Mouse (Mus musculus) MEL (cell line): Measurements from ENCODE around the gene Cwc25. TPM values are rescaled to one million over a fixed set of nuclear protein-coding genes. Genes with fewer than 3 reads are reported as not detected.

Source experiments
- DNase-seq: peaks from one replicate; pipeline ENCODE4 v3.0.0; 2011; ENCODE audit warnings: low read depth, low spot score
- H3K27ac ChIP-seq: 2 replicates; pipeline ENCODE4 v1.5.1; 2012; ENCODE audit warnings: low read depth, mild to moderate bottlenecking, control low read depth, low read length, moderate library complexity; ENCODE audit not compliant: control insufficient read depth
- H3K27me3 ChIP-seq, 2 experiments: fragments of 150-350 bp in 1 of 2; sonication (generic) in 1 of 2; 2 replicates each; pipeline ENCODE4 v1.6.1; 2012; ENCODE audit warnings: low read length in 2 of 2, mild to moderate bottlenecking in 2 of 2, improper control_type of control experiment in 1 of 2, moderate library complexity in 1 of 2; ENCODE audit not compliant: insufficient read depth in 2 of 2, control insufficient read depth in 1 of 2
- H3K36me3 ChIP-seq, 2 experiments: 2 replicates each; pipeline ENCODE4 v1.6.1; 2012 to 2014; ENCODE audit warnings: low read length in 2 of 2, improper control_type of control experiment in 1 of 2, inconsistent platforms in 1 of 2, mild to moderate bottlenecking in 1 of 2; ENCODE audit not compliant: insufficient read depth in 2 of 2, control insufficient read depth in 1 of 2
- H3K4me1 ChIP-seq, 2 experiments: fragments of 150-350 bp in 1 of 2; sonication (generic) in 1 of 2; 2 replicates each; pipeline ENCODE4 v1.6.1; 2012; ENCODE audit warnings: low read length in 2 of 2, improper control_type of control experiment in 1 of 2, mild to moderate bottlenecking in 1 of 2; ENCODE audit not compliant: insufficient read depth in 2 of 2, control insufficient read depth in 1 of 2
- H3K4me3 ChIP-seq, 2 experiments: fragments of 150-350 bp in 1 of 2; sonication (generic) in 1 of 2; 2 replicates each; pipeline ENCODE4 v1.5.1; 2012; ENCODE audit warnings: low read depth in 2 of 2, low read length in 2 of 2, mild to moderate bottlenecking in 2 of 2, moderate library complexity in 2 of 2, control low read depth in 1 of 2, improper control_type of control experiment in 1 of 2; ENCODE audit not compliant: control insufficient read depth in 1 of 2, insufficient read depth in 1 of 2
- H3K79me2 ChIP-seq: 2 replicates; pipeline ENCODE4 v1.6.1; 2012; ENCODE audit warnings: mild to moderate bottlenecking, low read length, moderate library complexity; ENCODE audit not compliant: control insufficient read depth, poor library complexity, insufficient read depth
- H3K9ac ChIP-seq: 2 replicates; pipeline ENCODE4 v1.6.1; 2012; ENCODE audit warnings: low read depth, mild to moderate bottlenecking, control low read depth, low read length, moderate library complexity; ENCODE audit not compliant: control insufficient read depth, poor library complexity, severe bottlenecking
- H3K9me3 ChIP-seq: fragments of 150-350 bp; sonication (generic); replicated peaks from 2 replicates; pipeline ENCODE4 v1.6.1; 2012; ENCODE audit warnings: mild to moderate bottlenecking, low read length, improper control_type of control experiment, moderate library complexity; ENCODE audit not compliant: insufficient read depth
- BHLHE40 ChIP-seq: IDR thresholded peaks from 2 replicates; pipeline ENCODE4 v1.6.1; 2012; ENCODE audit warnings: low read depth, mild to moderate bottlenecking, inconsistent platforms, low read length, improper control_type of control experiment, borderline replicate concordance
- CHD1 ChIP-seq: IDR thresholded peaks from 2 replicates; pipeline ENCODE4 v1.6.1; 2012; ENCODE audit warnings: low read depth, mild to moderate bottlenecking, inconsistent platforms, low read length, improper control_type of control experiment
- CHD2 ChIP-seq: IDR thresholded peaks from 2 replicates; pipeline ENCODE4 v1.6.1; 2011; ENCODE audit warnings: low read length, improper control_type of control experiment
- CTCF ChIP-seq, 3 experiments: IDR thresholded peaks in 2 of 3; conservative IDR thresholded peaks in 1 of 3; 2 replicates each; pipeline ENCODE4 v1.5.1; 2011 to 2012; ENCODE audit warnings: low read length in 3 of 3, low read depth in 2 of 3, mild to moderate bottlenecking in 2 of 3, improper control_type of control experiment in 1 of 3, inconsistent platforms in 1 of 3, mixed read lengths in 1 of 3, moderate library complexity in 1 of 3; ENCODE audit not compliant: control insufficient read depth in 1 of 3, insufficient read depth in 1 of 3, poor library complexity in 1 of 3, severe bottlenecking in 1 of 3
- E2F4 ChIP-seq: IDR thresholded peaks from 2 replicates; pipeline ENCODE4 v1.6.1; 2011; ENCODE audit warnings: low read depth, low read length, improper control_type of control experiment, borderline replicate concordance
- ELF1 ChIP-seq: IDR thresholded peaks from 2 replicates; pipeline ENCODE4 v1.6.1; 2014; ENCODE audit warnings: low read depth, mild to moderate bottlenecking, inconsistent platforms, low read length, improper control_type of control experiment, moderate library complexity
- EP300 ChIP-seq, 2 experiments: IDR thresholded peaks; 2 replicates each; pipeline ENCODE4 v1.6.1; 2011; ENCODE audit warnings: improper control_type of control experiment in 2 of 2, low read length in 2 of 2, low read depth in 1 of 2, mild to moderate bottlenecking in 1 of 2
- ETS1 ChIP-seq: IDR thresholded peaks from 2 replicates; pipeline ENCODE4 v1.6.1; 2012; ENCODE audit warnings: low read depth, mild to moderate bottlenecking, inconsistent platforms, low read length, improper control_type of control experiment, moderate library complexity
- GABPA ChIP-seq: IDR thresholded peaks from 2 replicates; pipeline ENCODE4 v1.6.1; 2012; ENCODE audit warnings: low read depth, mild to moderate bottlenecking, inconsistent platforms, low read length, improper control_type of control experiment, moderate library complexity
- GATA1 ChIP-seq: IDR thresholded peaks from 2 replicates; pipeline ENCODE4 v1.6.1; 2011; ENCODE audit warnings: low read depth, low read length, improper control_type of control experiment
- HCFC1 ChIP-seq: IDR thresholded peaks from 2 replicates; pipeline ENCODE4 v1.6.1; 2012; ENCODE audit warnings: low read depth, mild to moderate bottlenecking, inconsistent platforms, low read length, improper control_type of control experiment, moderate library complexity
- KAT2A ChIP-seq: conservative IDR thresholded peaks from 2 replicates; pipeline ENCODE4 v1.6.1; 2012; ENCODE audit warnings: low read depth, low read length, improper control_type of control experiment, inconsistent platforms
- MAFK ChIP-seq: IDR thresholded peaks from 2 replicates; pipeline ENCODE4 v1.6.1; 2011; ENCODE audit warnings: low read depth, mild to moderate bottlenecking, low read length, improper control_type of control experiment, borderline replicate concordance
- MAX ChIP-seq: IDR thresholded peaks from 2 replicates; pipeline ENCODE4 v1.6.1; 2011; ENCODE audit warnings: low read length, improper control_type of control experiment
- MAZ ChIP-seq: IDR thresholded peaks from 2 replicates; pipeline ENCODE4 v1.6.1; 2012; ENCODE audit warnings: low read depth, mild to moderate bottlenecking, inconsistent platforms, low read length, improper control_type of control experiment
- MEF2A ChIP-seq: IDR thresholded peaks from 2 replicates; pipeline ENCODE4 v1.6.1; 2014; ENCODE audit warnings: low read depth, mild to moderate bottlenecking, inconsistent platforms, low read length, improper control_type of control experiment; ENCODE audit not compliant: poor library complexity, insufficient replicate concordance, severe bottlenecking; ENCODE audit errors: extremely low read depth
- MYB ChIP-seq: IDR thresholded peaks from 2 replicates; pipeline ENCODE4 v1.6.1; 2011; ENCODE audit warnings: mild to moderate bottlenecking, low read depth, low read length, improper control_type of control experiment
- NELFE ChIP-seq: IDR thresholded peaks from 2 replicates; pipeline ENCODE4 v1.6.1; 2011; ENCODE audit warnings: low read depth, low read length, improper control_type of control experiment
- NRF1 ChIP-seq: IDR thresholded peaks from 2 replicates; pipeline ENCODE4 v1.6.1; 2014; ENCODE audit warnings: low read depth, mild to moderate bottlenecking, inconsistent platforms, low read length, improper control_type of control experiment, moderate library complexity; ENCODE audit not compliant: poor library complexity, insufficient read depth, severe bottlenecking
- POLR2A ChIP-seq, 2 experiments: IDR thresholded peaks; 2 replicates each; pipeline ENCODE4 v1.6.1; 2011 to 2012; ENCODE audit warnings: low read length in 2 of 2, mild to moderate bottlenecking in 2 of 2, control low read depth in 1 of 2, improper control_type of control experiment in 1 of 2, low read depth in 1 of 2, moderate library complexity in 1 of 2; ENCODE audit not compliant: control insufficient read depth in 1 of 2, insufficient read depth in 1 of 2, poor library complexity in 1 of 2
- POLR2AphosphoS2 ChIP-seq: IDR thresholded peaks from 2 replicates; pipeline ENCODE4 v1.6.1; 2011; ENCODE audit warnings: low read length, improper control_type of control experiment
- RAD21 ChIP-seq: IDR thresholded peaks from 2 replicates; pipeline ENCODE4 v1.6.1; 2011; ENCODE audit warnings: mild to moderate bottlenecking, low read depth, low read length, improper control_type of control experiment
- RCOR1 ChIP-seq: IDR thresholded peaks from 2 replicates; pipeline ENCODE4 v1.6.1; 2012; ENCODE audit warnings: low read depth, mild to moderate bottlenecking, inconsistent platforms, low read length, improper control_type of control experiment
- SIN3A ChIP-seq: IDR thresholded peaks from 2 replicates; pipeline ENCODE4 v1.6.1; 2012; ENCODE audit warnings: low read length, improper control_type of control experiment, inconsistent platforms
- SMC3 ChIP-seq: IDR thresholded peaks from 2 replicates; pipeline ENCODE4 v1.6.1; 2011; ENCODE audit warnings: low read depth, low read length, improper control_type of control experiment
- TAL1 ChIP-seq: IDR thresholded peaks from 2 replicates; pipeline ENCODE4 v1.6.1; 2012; ENCODE audit warnings: mild to moderate bottlenecking, inconsistent platforms, low read length, moderate library complexity, mixed read lengths
- TBP ChIP-seq: IDR thresholded peaks from 2 replicates; pipeline ENCODE4 v1.8.0; 2011; ENCODE audit warnings: low read depth, low read length, improper control_type of control experiment
- TCF12 ChIP-seq: IDR thresholded peaks from 2 replicates; pipeline ENCODE4 v1.6.1; 2014; ENCODE audit warnings: low read depth, mild to moderate bottlenecking, inconsistent platforms, low read length, improper control_type of control experiment, moderate library complexity
- UBTF ChIP-seq: IDR thresholded peaks from 2 replicates; pipeline ENCODE4 v1.6.1; 2012; ENCODE audit warnings: low read depth, mild to moderate bottlenecking, inconsistent platforms, low read length, improper control_type of control experiment, moderate library complexity, borderline replicate concordance; ENCODE audit not compliant: insufficient read depth
- USF1 ChIP-seq: IDR thresholded peaks from 2 replicates; pipeline ENCODE4 v1.6.1; 2014; ENCODE audit warnings: low read depth, mild to moderate bottlenecking, inconsistent platforms, low read length, improper control_type of control experiment, moderate library complexity
- USF2 ChIP-seq, 2 experiments: IDR thresholded peaks; 2 replicates each; pipeline ENCODE4 v1.6.1; 2011 to 2012; ENCODE audit warnings: improper control_type of control experiment in 2 of 2, low read length in 2 of 2, borderline replicate concordance in 1 of 2, inconsistent platforms in 1 of 2, low read depth in 1 of 2, mild to moderate bottlenecking in 1 of 2; ENCODE audit not compliant: insufficient read depth in 1 of 2
- ZC3H11A ChIP-seq: IDR thresholded peaks from 2 replicates; pipeline ENCODE4 v1.6.1; 2012; ENCODE audit warnings: low read depth, mild to moderate bottlenecking, inconsistent platforms, low read length, improper control_type of control experiment
- ZKSCAN1 ChIP-seq: IDR thresholded peaks from 2 replicates; pipeline ENCODE4 v1.6.1; 2012; ENCODE audit warnings: low read depth, mild to moderate bottlenecking, inconsistent platforms, low read length, improper control_type of control experiment, moderate library complexity
- ZMIZ1 ChIP-seq: IDR thresholded peaks from 2 replicates; pipeline ENCODE4 v1.6.1; 2012; ENCODE audit warnings: low read depth, mild to moderate bottlenecking, inconsistent platforms, low read length, improper control_type of control experiment, moderate library complexity
- ZNF384 ChIP-seq: IDR thresholded peaks from 2 replicates; pipeline ENCODE4 v1.6.1; 2012; ENCODE audit warnings: low read depth, mild to moderate bottlenecking, inconsistent platforms, low read length, improper control_type of control experiment
- polyA plus RNA-seq, 2 experiments: library from polyadenylated mRNA; stranded (reverse) in 1 of 2; unstranded in 1 of 2; fragments of >175 nt in 1 of 2; fragments of >200 nt in 1 of 2; gene quantifications; 2 replicates each; pipeline versions ENCODE4 v1.2.1 to v1.2.4; 2012; ENCODE audit warnings: low replicate concordance in 2 of 2, low read depth in 1 of 2; ENCODE audit not compliant: insufficient read length in 2 of 2, insufficient read depth in 1 of 2, missing spikeins in 1 of 2
- total RNA-seq: library from RNA; depleted of rRNA; stranded (reverse); fragments of 300-350 nt; gene quantifications from 2 replicates; pipeline ENCODE4 v1.2.3, GENCODE M21; 2012; rRNA removed

Gene Cwc25
- total RNA-seq (18.1 and 20.8 TPM in 2 replicates), polyA plus RNA-seq (10 to 100 TPM in 1 of 2 experiments, not detected in 1; 16.7 TPM)

GRCm38 (mm10) chr11:97766154-97766881 is at the start of gene Cwc25:
Gene Cwc25 (minus strand): TSS chr11:97766556.
- H3K4me3 ChIP-seq: peak within 1 kb of the TSS; percentile 75 to 92
- H3K9me3 ChIP-seq: no peaks in the 10 kb centered on the region
- H3K36me3 ChIP-seq: peaks cover 0 to 7% of the 10 kb centered on the region in 2 experiments
- H3K27ac ChIP-seq: peak within 1 kb of the TSS; percentile 90
- peaks cover 3 to 6% of the 10 kb centered on the region in 2 experiments; a peak in 2 of 4 replicates for H3K4me1 ChIP-seq
- H3K9ac ChIP-seq: peak within 1 kb of the TSS; percentile 76
- H3K27me3 ChIP-seq: no peaks in the 10 kb centered on the region
- DNase-seq: peak; percentile 100
- H3K79me2 ChIP-seq: peaks cover 19% of the 10 kb centered on the region
- TF ChIP-seq USF1 (peak; percentile 90), USF2 (IDR thresholded peaks at IDR 0.05; ENCODE audit: borderline replicate concordance in 1 of 2, insufficient read depth in 1 of 2, low read depth in 1 of 2, low read length in 2 of 2) (no peak), POLR2AphosphoS2 (peak; percentile 94), ELF1 (peak; percentile 99), HCFC1 (peak; percentile 98), CHD1 (no peak), MAX (peak; percentile 75), CTCF (IDR thresholded peaks at IDR 0.05 in 2 of 3, conservative IDR thresholded peaks at IDR 0.05 in 1 of 3; ENCODE audit: control insufficient read depth in 1 of 3, insufficient read depth in 1 of 3, low read depth in 2 of 3, low read length in 3 of 3, poor library complexity in 1 of 3, severe bottlenecking in 1 of 3) (no peak), MEF2A (no peak), NRF1 (peak; percentile 33; the same call in 1 of the 2 replicates), MYB (peak; percentile 49; the same call in 1 of the 2 replicates), EP300 (IDR thresholded peaks at IDR 0.05; ENCODE audit: low read depth in 1 of 2, low read length in 2 of 2) (peak in 1 of 2 experiments; percentile 48; a peak in 1 of 4 replicates), SMC3 (no peak), MAZ (peak; percentile 84; the same call in 1 of the 2 replicates), NELFE (peak; percentile 93), TCF12 (peak; percentile 59), ZC3H11A (peak; percentile 51; the same call in 1 of the 2 replicates), ZNF384 (no peak), POLR2A (IDR thresholded peaks at IDR 0.05; ENCODE audit: control insufficient read depth in 1 of 2, insufficient read depth in 1 of 2, low read depth in 1 of 2, low read length in 2 of 2, poor library complexity in 1 of 2) (peak; percentile 81 to 94; a peak in 3 of 4 replicates), ZMIZ1 (peak; percentile 81; the same call in 1 of the 2 replicates), BHLHE40 (no peak), GABPA (peak; percentile 85; the same call in 1 of the 2 replicates), TAL1 (no peak), ZKSCAN1 (no peak), UBTF (no peak), MAFK (peak; percentile 5; the same call in 1 of the 2 replicates), GATA1 (no peak), ETS1 (peak; percentile 93), TBP (peak; percentile 92), E2F4 (peak; percentile 77), KAT2A (peak; percentile 91), CHD2 (no peak), SIN3A (peak; percentile 100), RAD21 (no peak), RCOR1 (no peak; the same call in 1 of the 2 replicates)
